Mouse (Mus musculus): Measurements from ENCODE around the gene Uchl5. TPM values are rescaled to one million over a fixed set of nuclear protein-coding genes. Genes with fewer than 3 reads are reported as not detected.
A peak's percentile ranks its signal among the peaks of the same experiment; 100 is the strongest.

Uchl5 gene
- polyA plus RNA-seq, 1 experiment from 2014 or later: 88.5 TPM

GRCm38 (mm10) chr1:143741331-143741730 is 35.7 kb upstream of the Uchl5 start:
- ATAC-seq (ENCODE audit: low FRiP score, low TSS enrichment): no peak
- no peaks in the 10 kb centered on the region for H3K27me3 ChIP-seq (ENCODE audit: insufficient read depth, low read length)
- 0 out of 2 replicates have a peak, but pooled peaks cover 2% of the 10 kb centered on the region for H3K4me1 ChIP-seq (ENCODE audit: insufficient read depth, low read length)
- H3K4me3 ChIP-seq (ENCODE audit: low read length): no peak overlapping the region
- H3K36me3 ChIP-seq (ENCODE audit: insufficient read depth, low read length): peaks cover 14% of the 10 kb centered on the region; the same call in 1 of the 2 replicates
- H3K4me2 ChIP-seq (replicated peaks; ENCODE audit: low read depth, low read length): no peak overlapping the region
- H3K9ac ChIP-seq (replicated peaks; ENCODE audit: low read length): no peak overlapping the region
- WGBS: 90% methylated on average over 5 of the region's 5 CpGs
- H3K9me3 ChIP-seq (ENCODE audit: low read length): no peaks in the 10 kb centered on the region
- no peak overlapping the region for H3K27ac ChIP-seq (ENCODE audit: low read length)

- H3K9ac ChIP-seq (replicated peaks; ENCODE audit: low read length): no peak overlapping the region
- peaks cover 21% of the 10 kb centered on the region; the same call in 1 of the 2 replicates for H3K36me3 ChIP-seq (ENCODE audit: insufficient read depth, low read length)
- 89% methylated on average over 6 of the region's 6 CpGs for WGBS
- H3K4me2 ChIP-seq (replicated peaks; ENCODE audit: low read depth, low read length): no peak overlapping the region
- no peak overlapping the region for H3K4me3 ChIP-seq (ENCODE audit: low read length)
- H3K9me3 ChIP-seq (ENCODE audit: low read length): no peaks in the 10 kb centered on the region
- no peak overlapping the region for H3K27ac ChIP-seq (ENCODE audit: low read length)
- no peaks in the 10 kb centered on the region for H3K27me3 ChIP-seq (ENCODE audit: insufficient read depth, low read length)
- H3K4me1 ChIP-seq (ENCODE audit: insufficient read depth, low read length): 0 out of 2 replicates have a peak, but pooled peaks cover 2% of the 10 kb centered on the region
- no peak for ATAC-seq (ENCODE audit: low FRiP score, low TSS enrichment)
These were observed 34.9 kb upstream of the Uchl5 start for GRCm38 (mm10) chr1:143742186-143742585.

- H3K36me3 ChIP-seq (ENCODE audit: insufficient read depth, low read length): peaks cover 25% of the 10 kb centered on the region
These were observed 31.2 kb upstream of the Uchl5 start for GRCm38 (mm10) chr1:143745871-143746270.

GRCm38 (mm10) chr1:143762159-143762558 is 14.9 kb upstream of the Uchl5 start:
- no peaks in the 10 kb centered on the region for H3K27me3 ChIP-seq (ENCODE audit: insufficient read depth, low read length)

More at GRCm38 (mm10) chr1:143745871-143746270, 31.2 kb upstream of the Uchl5 start:
- Histone ChIP-seq H3K27ac (ENCODE audit: low read length) (no peak overlapping the region), H3K4me2 (replicated peaks; ENCODE audit: low read depth, low read length) (no peak overlapping the region), H3K27me3 (ENCODE audit: insufficient read depth, low read length) (no peaks in the 10 kb centered on the region), H3K4me3 (ENCODE audit: low read length) (no peak overlapping the region), H3K9ac (replicated peaks; ENCODE audit: low read length) (no peak overlapping the region), H3K9me3 (ENCODE audit: low read length) (no peaks in the 10 kb centered on the region), H3K4me1 (ENCODE audit: insufficient read depth, low read length) (no peaks in the 10 kb centered on the region)
- 86% methylated on average over 10 of the region's 10 CpGs for WGBS
- ATAC-seq (ENCODE audit: low FRiP score, low TSS enrichment): no peak

GRCm38 (mm10) chr1:143764443-143764842 is 12.6 kb upstream of the Uchl5 start:
- no peak for ATAC-seq (ENCODE audit: low FRiP score, low TSS enrichment)
- 65% methylated on average over 1 of the region's 1 CpGs for WGBS
- Histone ChIP-seq H3K27me3 (ENCODE audit: insufficient read depth, low read length) (no peaks in the 10 kb centered on the region), H3K4me3 (ENCODE audit: low read length) (no peak overlapping the region), H3K4me2 (replicated peaks; ENCODE audit: low read depth, low read length) (no peak overlapping the region), H3K27ac (ENCODE audit: low read length) (no peak overlapping the region), H3K9ac (replicated peaks; ENCODE audit: low read length) (no peak overlapping the region), H3K4me1 (ENCODE audit: insufficient read depth, low read length) (no peaks in the 10 kb centered on the region), H3K36me3 (ENCODE audit: insufficient read depth, low read length) (peaks cover 18% of the 10 kb centered on the region), H3K9me3 (ENCODE audit: low read length) (no peaks in the 10 kb centered on the region)

More at GRCm38 (mm10) chr1:143762159-143762558, 14.9 kb upstream of the Uchl5 start:
- no peak overlapping the region for H3K4me3 ChIP-seq (ENCODE audit: low read length)
- no peak overlapping the region for H3K4me2 ChIP-seq (replicated peaks; ENCODE audit: low read depth, low read length)
- WGBS: 90% methylated on average over 8 of the region's 8 CpGs
- no peak overlapping the region for H3K9ac ChIP-seq (replicated peaks; ENCODE audit: low read length)
- H3K36me3 ChIP-seq (ENCODE audit: insufficient read depth, low read length): peaks cover 31% of the 10 kb centered on the region
- ATAC-seq (ENCODE audit: low FRiP score, low TSS enrichment): no peak
- H3K4me1 ChIP-seq (ENCODE audit: insufficient read depth, low read length): no peaks in the 10 kb centered on the region
- H3K9me3 ChIP-seq (ENCODE audit: low read length): no peaks in the 10 kb centered on the region
- no peak overlapping the region for H3K27ac ChIP-seq (ENCODE audit: low read length)

GRCm38 (mm10) chr1:143765801-143766200 is 11.3 kb upstream of the Uchl5 start:
- 86% methylated on average over 4 of the region's 4 CpGs for WGBS
- no peak for ATAC-seq (ENCODE audit: low FRiP score, low TSS enrichment)
- H3K4me3 ChIP-seq (ENCODE audit: low read length): no peak overlapping the region

GRCm38 (mm10) chr1:143766238-143766637 is 10.8 kb upstream of the Uchl5 start:
- Histone ChIP-seq H3K4me1 (ENCODE audit: insufficient read depth, low read length) (peaks cover 7% of the 10 kb centered on the region; the same call in 1 of the 2 replicates), H3K4me2 (replicated peaks; ENCODE audit: low read depth, low read length) (no peak overlapping the region), H3K27ac (ENCODE audit: low read length) (no peak overlapping the region), H3K9me3 (ENCODE audit: low read length) (no peaks in the 10 kb centered on the region), H3K27me3 (ENCODE audit: insufficient read depth, low read length) (no peaks in the 10 kb centered on the region), H3K4me3 (ENCODE audit: low read length) (no peak overlapping the region), H3K9ac (replicated peaks; ENCODE audit: low read length) (no peak overlapping the region), H3K36me3 (ENCODE audit: insufficient read depth, low read length) (peaks cover 5% of the 10 kb centered on the region; the same call in 1 of the 2 replicates)
- no peak for ATAC-seq (ENCODE audit: low FRiP score, low TSS enrichment)
- 94% methylated on average over 6 of the region's 6 CpGs for WGBS

More at GRCm38 (mm10) chr1:143765801-143766200, 11.3 kb upstream of the Uchl5 start:
- Histone ChIP-seq H3K4me1 (ENCODE audit: insufficient read depth, low read length) (peaks cover 6% of the 10 kb centered on the region; the same call in 1 of the 2 replicates), H3K9ac (replicated peaks; ENCODE audit: low read length) (no peak overlapping the region), H3K36me3 (ENCODE audit: insufficient read depth, low read length) (peaks cover 6% of the 10 kb centered on the region), H3K27ac (ENCODE audit: low read length) (no peak overlapping the region), H3K9me3 (ENCODE audit: low read length) (no peaks in the 10 kb centered on the region), H3K27me3 (ENCODE audit: insufficient read depth, low read length) (no peaks in the 10 kb centered on the region), H3K4me2 (replicated peaks; ENCODE audit: low read depth, low read length) (no peak overlapping the region)

- Histone ChIP-seq H3K4me1 (ENCODE audit: insufficient read depth, low read length) (peaks cover 9% of the 10 kb centered on the region; the same call in 1 of the 2 replicates), H3K4me3 (ENCODE audit: low read length) (no peak overlapping the region), H3K27ac (ENCODE audit: low read length) (0 out of 2 replicates have a peak overlapping the region, but pooled peaks have one; percentile 12), H3K9me3 (ENCODE audit: low read length) (no peaks in the 10 kb centered on the region), H3K36me3 (ENCODE audit: insufficient read depth, low read length) (no peaks in the 10 kb centered on the region), H3K4me2 (replicated peaks; ENCODE audit: low read depth, low read length) (peak overlapping the region; percentile 10; the same call in 1 of the 2 replicates), H3K9ac (replicated peaks; ENCODE audit: low read length) (peak overlapping the region; percentile 44; the same call in 1 of the 2 replicates), H3K27me3 (ENCODE audit: insufficient read depth, low read length) (no peaks in the 10 kb centered on the region)
- WGBS: 52% methylated on average over 20 of the region's 20 CpGs
- ATAC-seq (ENCODE audit: low FRiP score, low TSS enrichment): peak; percentile 54; the same call in 1 of the 2 replicates
These were observed 6.5 kb upstream of the Uchl5 start for GRCm38 (mm10) chr1:143770444-143771109.

- Histone ChIP-seq H3K9me3 (ENCODE audit: low read length) (no peaks in the 10 kb centered on the region), H3K9ac (replicated peaks; ENCODE audit: low read length) (no peak overlapping the region), H3K27me3 (ENCODE audit: insufficient read depth, low read length) (no peaks in the 10 kb centered on the region), H3K4me1 (ENCODE audit: insufficient read depth, low read length) (peaks cover 15% of the 10 kb centered on the region), H3K4me3 (ENCODE audit: low read length) (no peak overlapping the region), H3K27ac (ENCODE audit: low read length) (no peak overlapping the region), H3K4me2 (replicated peaks; ENCODE audit: low read depth, low read length) (no peak overlapping the region), H3K36me3 (ENCODE audit: insufficient read depth, low read length) (no peaks in the 10 kb centered on the region)
- 59% methylated on average over 7 of the region's 7 CpGs for WGBS
- no peak for ATAC-seq (ENCODE audit: low FRiP score, low TSS enrichment)
These were observed 4.0 kb upstream of the Uchl5 start for GRCm38 (mm10) chr1:143773082-143773481.

- no peaks in the 10 kb centered on the region for H3K27me3 ChIP-seq (ENCODE audit: insufficient read depth, low read length)
- no peak overlapping the region for H3K4me2 ChIP-seq (replicated peaks; ENCODE audit: low read depth, low read length)
- WGBS: 76% methylated on average over 6 of the region's 6 CpGs
- no peak overlapping the region for H3K27ac ChIP-seq (ENCODE audit: low read length)
- no peak overlapping the region for H3K4me3 ChIP-seq (ENCODE audit: low read length)
- H3K9me3 ChIP-seq (ENCODE audit: low read length): no peaks in the 10 kb centered on the region
- no peak overlapping the region for H3K9ac ChIP-seq (replicated peaks; ENCODE audit: low read length)
- H3K36me3 ChIP-seq (ENCODE audit: insufficient read depth, low read length): no peaks in the 10 kb centered on the region
- no peak for ATAC-seq (ENCODE audit: low FRiP score, low TSS enrichment)
- H3K4me1 ChIP-seq (ENCODE audit: insufficient read depth, low read length): peaks cover 23% of the 10 kb centered on the region
These were observed 3.2 kb upstream of the Uchl5 start for GRCm38 (mm10) chr1:143773909-143774308.
